Mouse (Mus musculus) liver, embryonic 13.5 days (tissue): ENCODE data around the gene Xlr4a. TPM values are rescaled to one million over a fixed set of nuclear protein-coding genes. Genes with fewer than 3 reads are reported as not detected.
"Not testable (repeated sequence)": the region's sequence is repeated elsewhere in the genome, so short reads cannot be mapped to it uniquely, and the experiment has no call there.

ENCODE experiments used
- ATAC-seq: fragments of 200-750 bp; cut with Nextera tagmentation; 2 replicates; pipeline ENCODE4 v1.8.0; 2017; ENCODE audit warnings: low read depth, mild to moderate bottlenecking, moderate number of reproducible peaks, moderate library complexity
- DNase-seq: peaks from one replicate; pipeline ENCODE4 v3.0.0; 2022
- H3K27ac ChIP-seq: fragments of 300-500 bp; sonication (generic); 2 replicates; pipeline ENCODE4 v1.5.1; 2015; ENCODE audit warnings: moderate library complexity, mild to moderate bottlenecking, inconsistent platforms
- H3K27me3 ChIP-seq: fragments of 300-500 bp; sonication (generic); 2 replicates; pipeline ENCODE4 v1.6.1; 2015; ENCODE audit warnings: mild to moderate bottlenecking, inconsistent platforms
- H3K36me3 ChIP-seq: fragments of 300-500 bp; sonication (generic); 2 replicates; pipeline ENCODE4 v1.6.1; 2015; ENCODE audit warnings: mild to moderate bottlenecking, inconsistent platforms
- H3K4me1 ChIP-seq: fragments of 300-500 bp; sonication (generic); replicated peaks from 2 replicates; pipeline ENCODE4 v1.6.1; 2015; ENCODE audit warnings: inconsistent platforms
- H3K4me2 ChIP-seq: fragments of 300-500 bp; sonication (generic); 2 replicates; pipeline ENCODE4 v1.6.1; 2015; ENCODE audit warnings: inconsistent platforms, mild to moderate bottlenecking, moderate library complexity
- H3K4me3 ChIP-seq: fragments of 300-500 bp; sonication (generic); replicated peaks from 2 replicates; pipeline ENCODE4 v1.5.1; 2015; ENCODE audit warnings: mild to moderate bottlenecking, inconsistent platforms
- H3K9ac ChIP-seq: fragments of 300-500 bp; sonication (generic); 2 replicates; pipeline ENCODE4 v1.6.1; 2015; ENCODE audit warnings: mild to moderate bottlenecking, inconsistent platforms
- H3K9me3 ChIP-seq: fragments of 300-500 bp; sonication (generic); replicated peaks from 2 replicates; pipeline ENCODE4 v1.6.1; 2016; ENCODE audit warnings: inconsistent platforms
- WGBS: fragments of 180-500 bp; shearing (Covaris S2); methylation state at CpG from one replicate; pipeline ENCODE4 v1.1.7; 2015; ENCODE audit not compliant: insufficient replicate concordance; 5-methylcytosine and 5-hydroxymethylcytosine counted together
- polyA plus RNA-seq: library from polyadenylated mRNA; unstranded; fragments of >200 nt; fragmentation: Nextera tagmentation; extraction: Ambion mirVana; gene quantifications from 2 replicates; pipeline ENCODE4 v1.2.1, GENCODE M21; 2015

The Xlr4a gene
- 1.1 and 1.5 TPM in 2 replicates for polyA plus RNA-seq

DNA sequence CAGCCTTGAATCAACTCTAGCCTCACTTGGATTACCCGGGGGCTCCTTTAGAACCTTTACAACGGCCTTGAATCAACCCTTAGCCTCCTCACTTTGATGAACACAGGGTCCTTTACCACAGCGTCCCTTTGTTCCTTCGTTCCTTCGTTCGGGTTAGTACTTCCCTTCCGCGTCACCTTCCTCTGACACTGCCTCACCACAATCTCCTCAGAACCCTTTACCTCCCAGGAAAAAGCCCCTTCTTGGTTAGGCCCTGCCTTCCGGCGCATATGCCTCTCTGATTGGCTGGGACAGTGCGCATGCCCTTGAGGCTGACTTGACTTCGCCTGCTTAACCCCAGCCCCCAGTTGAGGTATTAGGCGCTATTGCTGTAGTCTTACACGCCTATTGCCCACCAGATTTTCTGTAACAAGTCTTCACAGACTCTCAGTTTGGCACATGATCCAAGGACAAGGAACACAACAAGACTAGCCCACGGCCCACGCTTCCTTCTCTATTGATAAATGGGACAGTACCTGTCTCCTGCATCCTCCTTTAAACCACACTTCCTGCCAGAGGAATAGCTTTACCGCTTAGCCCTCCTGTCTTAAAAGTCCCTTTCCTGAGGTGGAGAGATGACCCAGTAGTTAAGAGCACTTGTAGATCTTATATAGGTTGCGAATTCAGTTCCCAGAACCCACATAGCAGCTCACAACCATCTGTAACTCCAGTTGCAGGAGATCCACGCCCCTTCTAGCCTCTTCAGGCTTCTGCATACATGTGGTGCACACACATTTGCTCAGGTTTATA is at the start of gene Xlr4a:
Gene Xlr4a, minus strand, starts transcription at position 212 of the 789 bp plus-strand sequence.
- not testable (repeated sequence) for H3K4me3 ChIP-seq, H3K9ac ChIP-seq, H3K27ac ChIP-seq, ATAC-seq, H3K4me2 ChIP-seq, H3K36me3 ChIP-seq, H3K27me3 ChIP-seq, DNase-seq, H3K4me1 ChIP-seq, H3K9me3 ChIP-seq
- 47% methylated on average over 19 of the region's 19 CpGs for WGBS

DNA sequence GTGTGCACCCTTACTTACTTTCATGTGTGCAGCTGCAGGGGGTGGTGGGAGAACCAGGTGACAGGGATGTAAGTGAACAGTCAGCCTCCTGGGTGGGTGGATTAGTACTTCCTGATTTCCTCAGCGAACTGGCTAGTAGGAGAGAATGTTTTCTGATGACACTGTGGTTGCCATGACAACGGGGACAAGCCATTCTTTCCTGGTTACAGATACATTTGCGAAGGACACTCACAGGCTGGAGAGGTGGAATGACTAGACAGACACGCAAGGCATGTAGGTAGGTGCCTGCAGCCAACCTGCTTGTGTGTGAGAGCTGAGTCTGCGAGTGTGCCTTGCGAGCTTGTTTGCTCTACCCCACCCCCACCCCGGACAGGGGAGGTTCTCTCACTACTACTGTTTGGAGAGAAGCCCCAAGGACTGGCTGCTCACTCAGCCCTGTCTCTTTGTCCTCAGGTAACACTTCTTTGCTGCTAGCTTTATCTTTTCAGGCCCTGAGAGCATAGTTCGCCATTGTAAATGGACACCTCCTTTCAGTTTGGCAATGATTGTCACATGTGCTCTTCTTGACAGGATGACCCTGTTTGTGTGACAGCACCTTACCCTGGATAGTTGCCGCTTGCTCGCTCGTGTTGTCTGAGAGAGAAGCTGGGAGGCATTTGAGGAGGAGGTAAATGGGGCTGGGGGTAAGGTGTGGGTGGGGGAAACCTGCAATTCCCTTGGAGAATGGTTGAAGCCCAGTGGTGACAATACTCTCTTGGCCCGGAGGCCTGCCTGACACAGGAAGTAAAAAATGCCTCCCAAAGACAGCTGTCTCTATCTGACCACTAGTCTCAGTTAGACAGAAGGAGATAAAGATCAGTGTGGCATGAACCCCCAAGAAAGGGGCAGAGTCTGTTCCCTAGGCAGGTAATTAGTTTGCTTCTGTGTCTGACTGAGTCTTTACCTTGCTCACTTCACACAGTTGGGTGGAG is 40.9 kb upstream of the Xlr4a start:
- H3K4me3 ChIP-seq, DNase-seq, ATAC-seq, H3K36me3 ChIP-seq, H3K9ac ChIP-seq, H3K4me2 ChIP-seq, H3K4me1 ChIP-seq, H3K9me3 ChIP-seq, H3K27me3 ChIP-seq, H3K27ac ChIP-seq: not testable (repeated sequence)
- WGBS = no CpG with 5 or more reads among the region's 12 CpGs

DNA sequence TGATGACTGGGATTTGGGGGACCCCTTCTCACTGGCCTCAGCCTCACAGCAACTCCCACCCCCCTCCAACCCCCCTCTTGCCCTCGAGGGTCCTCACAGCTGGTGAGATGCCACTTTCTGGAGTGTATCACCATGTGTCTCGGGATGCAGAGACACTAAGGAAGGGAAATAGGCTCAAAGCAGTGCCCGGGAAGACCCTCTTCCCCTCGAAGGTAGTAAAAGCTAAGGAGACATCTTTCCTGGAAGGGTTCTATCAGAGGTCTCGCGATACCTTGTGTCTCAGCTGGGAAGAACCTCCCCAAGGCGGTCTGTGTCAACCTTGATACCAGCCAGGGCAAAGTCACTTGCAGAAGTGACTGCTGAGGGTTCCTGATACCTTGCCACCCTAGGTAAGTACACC is 34.5 kb upstream of the Xlr4a start, which contains the start of gene Gm14685:
Gene Gm14685, plus strand, starts transcription at position 301 of the 400 bp plus-strand sequence.
- not testable (repeated sequence) for H3K4me3 ChIP-seq, H3K9me3 ChIP-seq, DNase-seq, H3K4me2 ChIP-seq, H3K4me1 ChIP-seq, H3K27ac ChIP-seq, H3K36me3 ChIP-seq, H3K9ac ChIP-seq, ATAC-seq, H3K27me3 ChIP-seq
- no CpG with 5 or more reads among the region's 7 CpGs for WGBS

DNA sequence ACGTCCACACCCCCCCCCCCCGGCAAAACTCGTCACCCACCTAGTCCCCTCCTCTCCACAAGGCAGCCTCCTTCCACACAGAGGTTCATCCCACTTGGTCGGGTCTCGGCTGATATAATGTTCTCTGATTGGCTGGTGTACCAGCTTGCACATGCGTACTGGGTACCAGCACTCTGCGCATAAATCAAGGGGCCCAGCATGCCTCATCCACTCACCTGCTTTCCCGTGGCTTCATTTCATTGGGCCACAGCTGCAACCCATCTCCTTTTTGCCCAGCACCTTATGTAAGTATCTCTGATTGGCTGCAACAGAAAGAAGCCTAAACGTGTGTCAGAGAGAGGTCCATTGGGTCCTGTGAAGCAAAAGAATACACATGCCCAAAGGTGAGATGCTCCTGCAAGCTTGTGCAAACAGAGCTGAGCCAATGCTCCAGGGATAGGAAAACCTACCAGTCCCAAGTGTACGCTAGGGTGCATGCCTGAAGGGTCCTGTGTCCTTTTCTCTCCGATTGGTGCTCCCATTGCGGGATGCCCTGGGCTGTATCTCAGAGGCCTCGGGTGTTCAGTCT is 14.7 kb upstream of the Xlr4a start, which contains the start of gene Xlr3a:
Gene Xlr3a, minus strand, starts transcription at position 155 of the 568 bp plus-strand sequence.
- H3K9ac ChIP-seq, H3K4me2 ChIP-seq, H3K36me3 ChIP-seq, H3K27ac ChIP-seq, H3K4me1 ChIP-seq, H3K4me3 ChIP-seq, H3K27me3 ChIP-seq, H3K9me3 ChIP-seq, ATAC-seq: not testable (repeated sequence)
- DNase-seq = peak; percentile 1
- WGBS = 62% methylated on average over 13 of the region's 13 CpGs

DNA sequence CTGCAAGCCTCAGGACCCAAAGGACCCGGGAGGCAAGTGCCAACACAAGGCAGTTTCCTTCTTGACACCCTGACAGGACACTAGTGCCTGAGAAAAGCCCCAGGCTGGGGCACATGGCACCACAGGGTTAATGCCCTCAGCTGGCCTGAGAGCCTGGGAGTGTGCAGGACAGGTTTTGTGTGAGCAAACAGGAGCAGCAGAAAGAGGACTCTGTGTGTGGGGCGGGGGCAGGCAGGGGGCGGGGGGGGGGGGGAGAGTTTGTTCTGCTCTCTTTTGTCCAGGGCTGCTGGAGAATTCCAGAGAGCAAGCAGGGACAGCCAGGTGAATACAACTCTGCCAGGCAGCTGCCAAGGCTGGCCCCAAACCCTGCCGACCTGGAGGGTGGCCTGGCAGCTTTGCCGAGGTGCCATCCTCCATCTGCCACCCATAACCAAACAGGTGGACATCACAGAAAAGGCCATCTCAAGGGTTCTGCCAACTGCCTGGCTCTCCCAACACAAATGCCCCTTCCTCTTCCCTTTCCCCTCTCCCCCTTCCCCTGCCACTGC is 15.4 kb downstream of the Xlr4a start:
- H3K27ac ChIP-seq, ATAC-seq: not testable (repeated sequence)
- WGBS = 52% methylated on average over 2 of the region's 5 CpGs

DNA sequence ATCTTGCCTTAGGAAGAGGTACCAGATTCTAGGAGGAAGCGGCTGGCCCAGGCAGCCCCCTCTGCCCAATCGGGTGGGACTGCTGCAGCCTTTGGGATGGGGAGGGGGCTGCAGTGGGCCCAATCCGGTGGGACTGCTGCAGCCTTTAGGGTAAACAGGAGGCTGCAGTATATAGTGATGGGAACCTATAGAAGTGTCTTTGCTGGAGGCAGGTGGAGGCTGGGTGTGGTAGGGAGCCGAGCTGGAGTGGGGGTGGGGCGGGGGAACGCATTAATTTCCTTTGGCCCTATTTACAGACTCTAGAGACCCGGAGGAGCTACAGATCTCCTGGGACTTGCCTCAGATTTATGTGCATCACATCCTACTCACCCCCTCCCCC is 17.9 kb downstream of the Xlr4a start, which contains the start of gene Pnma3:
Gene Pnma3, plus strand, starts transcription at position 373 of the 379 bp plus-strand sequence.
- ATAC-seq = no peak
- H3K4me2 ChIP-seq = no peak within 1 kb of the TSS

More for the DNA sequence above, 15.4 kb downstream of the Xlr4a start:
- DNase-seq, H3K4me1 ChIP-seq, H3K4me2 ChIP-seq, H3K4me3 ChIP-seq, H3K36me3 ChIP-seq, H3K9ac ChIP-seq, H3K9me3 ChIP-seq: not testable (repeated sequence)
- H3K27me3 ChIP-seq = peaks cover 14% of the 10 kb centered on the region; the same call in 1 of the 2 replicates

DNA sequence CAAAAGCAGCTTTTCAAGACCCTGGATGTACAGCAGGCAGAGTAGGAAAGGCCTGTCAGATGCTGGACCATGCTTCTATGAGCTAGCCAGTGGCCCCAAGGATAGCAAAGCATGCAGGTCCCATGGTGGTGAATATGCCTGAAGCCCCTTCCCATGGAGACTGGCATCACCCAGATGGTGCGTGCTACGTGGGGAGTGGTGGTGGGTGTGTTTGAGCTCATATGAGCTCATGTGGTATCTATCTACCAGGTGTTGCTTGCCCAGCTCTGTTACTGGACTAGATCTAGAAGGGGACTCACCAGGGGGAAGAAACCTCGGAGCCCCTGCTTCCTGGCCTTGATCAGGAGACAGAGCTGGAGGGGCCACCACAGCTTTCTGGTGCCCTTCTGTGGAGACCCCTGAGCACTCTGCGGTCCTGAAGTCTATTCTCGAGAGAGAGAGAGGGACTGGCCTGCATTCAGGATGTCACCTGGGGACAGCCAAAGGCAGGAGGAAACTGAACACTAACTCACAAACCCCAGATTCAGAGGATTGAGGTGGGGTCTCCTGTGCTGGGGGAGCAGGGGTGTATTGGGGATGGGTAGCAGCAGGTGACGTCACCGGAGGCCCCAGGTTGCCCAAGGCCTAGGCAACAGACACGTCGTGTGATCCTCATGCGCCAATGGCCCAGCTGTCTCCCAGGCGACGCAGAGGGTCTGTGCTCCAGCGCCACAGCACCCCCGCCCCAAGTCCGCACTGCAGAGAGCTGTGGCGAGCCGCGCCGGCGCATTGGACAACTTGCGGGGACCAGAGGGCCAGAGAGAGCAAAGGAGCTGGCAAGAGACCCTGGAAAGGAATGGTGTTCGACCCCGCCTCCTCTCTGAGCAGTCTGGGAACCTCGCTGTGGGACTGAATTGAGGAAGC is 18.5 kb downstream of the Xlr4a start:
- Histone ChIP-seq H3K9ac (no peak overlapping the region), H3K36me3 (no peaks in the 10 kb centered on the region), H3K4me3 (no peak overlapping the region), H3K4me2 (no peak overlapping the region), H3K27ac (no peak overlapping the region), H3K4me1 (no peaks in the 10 kb centered on the region), H3K27me3 (peaks cover 14% of the 10 kb centered on the region; the same call in 1 of the 2 replicates), H3K9me3 (no peaks in the 10 kb centered on the region)
- no peak for DNase-seq
- 35% methylated on average over 24 of the region's 24 CpGs for WGBS
- no peak for ATAC-seq

More for the DNA sequence above, 17.9 kb downstream of the Xlr4a start, which contains the start of gene Pnma3:
- no peak for DNase-seq
- Histone ChIP-seq H3K9ac (no peak within 1 kb of the TSS), H3K4me1 (no peaks in the 10 kb centered on the region), H3K4me3 (no peak within 1 kb of the TSS), H3K27ac (no peak within 1 kb of the TSS), H3K27me3 (peaks cover 14% of the 10 kb centered on the region; the same call in 1 of the 2 replicates), H3K9me3 (no peaks in the 10 kb centered on the region), H3K36me3 (no peaks in the 10 kb centered on the region)
- 32% methylated on average over 7 of the region's 7 CpGs for WGBS

DNA sequence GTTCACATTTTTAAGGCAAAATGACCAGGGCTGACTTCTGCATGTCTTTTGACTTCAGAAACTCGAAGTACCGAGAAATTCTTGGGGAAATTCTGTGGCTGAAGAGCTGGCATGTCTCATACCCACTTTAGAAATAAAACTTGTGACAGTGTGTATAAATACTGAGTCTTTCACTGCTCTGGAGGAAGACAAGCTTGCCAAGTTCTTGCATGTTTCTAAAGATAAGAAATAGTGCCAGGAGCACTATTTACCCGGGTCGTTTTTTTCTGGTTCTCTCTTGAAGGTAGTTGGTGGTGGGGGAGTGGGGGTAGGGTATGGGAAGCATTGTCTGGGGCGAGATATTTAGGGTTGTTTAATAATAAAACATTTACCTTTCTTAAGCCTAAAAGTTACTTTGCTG is 20.0 kb downstream of the Xlr4a start:
- Histone ChIP-seq H3K9me3 (no peaks in the 10 kb centered on the region), H3K9ac (no peak overlapping the region), H3K4me3 (no peak overlapping the region), H3K4me1 (no peaks in the 10 kb centered on the region), H3K4me2 (no peak overlapping the region), H3K36me3 (no peaks in the 10 kb centered on the region), H3K27me3 (peaks cover 14% of the 10 kb centered on the region; the same call in 1 of the 2 replicates), H3K27ac (no peak overlapping the region)
- ATAC-seq = no peak
- DNase-seq = no peak
- 39% methylated on average over 5 of the region's 5 CpGs for WGBS

DNA sequence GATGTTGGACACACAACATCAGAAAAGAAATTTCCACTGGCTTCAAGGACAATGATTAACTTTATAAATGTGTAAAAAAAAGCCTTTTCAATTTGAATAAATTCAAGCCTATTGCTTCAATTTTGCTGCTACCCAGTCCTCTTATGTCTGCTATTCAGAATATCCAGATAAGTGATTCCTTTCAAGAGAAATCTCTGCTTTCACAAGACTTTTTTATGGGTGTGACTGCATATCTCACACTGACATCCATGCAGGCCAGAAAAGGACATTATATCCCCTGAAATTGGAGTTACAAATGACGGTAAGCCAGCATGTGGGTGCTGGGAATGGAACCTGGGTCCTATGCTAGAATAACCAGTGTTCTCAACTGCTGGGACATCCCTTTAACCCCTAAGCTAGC is 20.8 kb downstream of the Xlr4a start:
- ATAC-seq = no peak
- Histone ChIP-seq H3K4me2 (no peak overlapping the region), H3K9me3 (no peaks in the 10 kb centered on the region), H3K4me1 (no peaks in the 10 kb centered on the region), H3K36me3 (no peaks in the 10 kb centered on the region), H3K4me3 (no peak overlapping the region), H3K9ac (no peak overlapping the region), H3K27me3 (peaks cover 14% of the 10 kb centered on the region; the same call in 1 of the 2 replicates), H3K27ac (no peak overlapping the region)
- 46% methylated on average over 1 of the region's 1 CpGs for WGBS
- DNase-seq = no peak
